Mouse (Mus musculus): ENCODE results near the gene Arf5. TPM values are rescaled to one million over a fixed set of nuclear protein-coding genes. Genes with fewer than 3 reads are reported as not detected.

Arf5 gene
- total and polyA plus RNA-seq, 2 experiments, result 165 to 215 TPM

DNA sequence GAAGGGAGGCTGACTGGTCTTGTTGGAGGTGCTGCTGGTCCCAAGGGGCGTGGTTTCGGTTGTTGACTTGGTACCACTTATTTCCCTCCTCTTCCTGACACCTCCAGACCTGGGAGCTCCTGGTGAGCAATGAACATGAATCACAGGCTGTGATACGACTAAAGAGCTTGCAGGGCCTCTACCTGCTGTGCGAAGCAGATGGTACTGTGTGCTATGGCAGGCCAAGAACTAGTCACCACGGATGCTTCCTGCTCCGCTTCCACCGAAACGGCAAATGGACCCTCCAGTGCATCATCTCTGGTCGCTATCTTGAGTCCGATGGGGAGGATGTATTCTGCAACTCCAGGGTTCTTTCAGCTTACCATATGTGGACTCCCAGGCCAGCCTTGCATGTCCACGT lies 6.5 kb downstream of the Arf5 start:
- no peak for TF ChIP-seq CTCF (IDR thresholded peaks at IDR 0.05; ENCODE audit: low read depth, low read length)
- no peak for TF ChIP-seq POLR2A (IDR thresholded peaks at IDR 0.05; ENCODE audit: extremely low read depth, insufficient read depth, low read length)
- Histone ChIP-seq H3K27me3 (ENCODE audit: control insufficient read depth, insufficient read depth, low read length) (no peaks in the 10 kb centered on the region), H3K27ac (replicated peaks; ENCODE audit: insufficient read depth, low read depth, low read length) (no peak overlapping the region), H3K4me3 (ENCODE audit: insufficient read depth, low read depth, low read length) (no peak overlapping the region), H3K4me1 (ENCODE audit: control insufficient read depth, insufficient read depth, low read length) (peaks cover 1% of the 10 kb centered on the region), H3K36me3 (ENCODE audit: control insufficient read depth, insufficient read depth, low read length) (0 out of 2 replicates have a peak, but pooled peaks cover 2% of the 10 kb centered on the region), H3K79me2 (ENCODE audit: control insufficient read depth, insufficient read depth, low read length) (no peaks in the 10 kb centered on the region), H3K9ac (ENCODE audit: low read depth, low read length) (no peak overlapping the region)
- WGBS, result 95% methylated on average over 11 of the region's 11 CpGs
- no peak for DNase-seq (ENCODE audit: extremely low read depth, low read depth, low spot score)

DNA sequence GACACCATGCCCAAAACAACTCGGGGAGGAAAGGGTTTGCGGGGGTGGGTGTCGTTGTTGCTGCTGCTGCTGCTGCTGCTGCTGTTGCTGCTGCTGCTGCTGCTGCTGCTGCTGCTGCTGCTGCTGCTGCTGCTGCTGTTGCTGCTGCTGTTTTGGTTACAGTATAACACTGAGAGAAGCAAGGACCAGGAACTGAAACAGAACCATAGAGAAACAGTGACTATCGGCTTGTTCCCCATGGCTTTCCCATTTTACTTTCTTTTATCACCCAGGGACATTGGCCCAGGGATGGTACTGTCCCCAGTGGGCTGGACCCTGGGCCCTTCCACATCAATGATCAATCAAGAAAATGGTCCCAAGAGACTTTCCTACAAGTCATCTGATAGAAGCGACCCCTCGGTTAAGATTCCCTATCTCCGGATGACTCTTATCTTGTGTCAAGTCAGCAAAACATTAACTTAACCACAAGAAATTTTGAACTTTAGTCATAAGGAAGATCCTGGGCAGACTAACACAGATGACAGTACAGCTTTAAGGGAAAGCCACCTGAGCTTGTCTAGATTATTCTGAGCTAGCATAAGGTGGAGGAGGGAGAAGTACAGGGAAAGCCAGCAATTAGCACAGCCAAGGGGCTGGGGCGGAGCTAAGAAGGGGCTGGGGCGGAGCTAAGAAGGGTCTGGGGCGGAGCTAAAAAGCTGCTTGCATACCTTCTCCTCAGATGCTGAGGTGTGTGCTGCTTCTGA lies 7.6 kb downstream of the Arf5 start:
- no peak overlapping the region for H3K4me3 ChIP-seq (ENCODE audit: insufficient read depth, low read depth, low read length)
- no peaks in the 10 kb centered on the region for H3K4me1 ChIP-seq (ENCODE audit: control insufficient read depth, insufficient read depth, low read length)
- DNase-seq (ENCODE audit: extremely low read depth, low read depth, low spot score), result no peak
- TF ChIP-seq CTCF (IDR thresholded peaks at IDR 0.05; ENCODE audit: low read depth, low read length) (no peak), POLR2A (IDR thresholded peaks at IDR 0.05; ENCODE audit: extremely low read depth, insufficient read depth, low read length) (no peak)
- 80% methylated on average over 10 of the region's 10 CpGs for WGBS
- no peak overlapping the region for H3K9ac ChIP-seq (ENCODE audit: low read depth, low read length)
- H3K27me3 ChIP-seq (ENCODE audit: control insufficient read depth, insufficient read depth, low read length), result no peaks in the 10 kb centered on the region
- no peak overlapping the region for H3K27ac ChIP-seq (replicated peaks; ENCODE audit: insufficient read depth, low read depth, low read length)
- H3K36me3 ChIP-seq (ENCODE audit: control insufficient read depth, insufficient read depth, low read length), result 0 out of 2 replicates have a peak, but pooled peaks cover 2% of the 10 kb centered on the region
- no peaks in the 10 kb centered on the region for H3K79me2 ChIP-seq (ENCODE audit: control insufficient read depth, insufficient read depth, low read length)

DNA sequence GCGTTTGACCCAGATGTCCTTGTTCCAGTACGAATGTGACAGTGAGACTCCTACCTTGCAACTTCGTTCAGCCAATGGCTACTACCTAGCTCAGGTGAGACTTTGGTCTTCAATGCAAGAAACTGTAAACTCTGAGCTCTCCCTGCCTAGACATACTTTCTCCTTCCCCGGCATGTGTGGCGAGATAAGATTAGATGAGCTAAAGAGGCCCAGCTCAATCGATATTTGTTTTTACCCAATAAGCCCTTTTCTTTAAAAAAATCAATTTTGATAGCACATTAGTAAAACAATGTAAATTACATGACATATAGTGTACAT lies 8.1 kb downstream of the Arf5 start:
- WGBS, result 68% methylated on average over 6 of the region's 6 CpGs
- Histone ChIP-seq H3K79me2 (ENCODE audit: control insufficient read depth, insufficient read depth, low read length) (no peaks in the 10 kb centered on the region), H3K36me3 (ENCODE audit: control insufficient read depth, insufficient read depth, low read length) (0 out of 2 replicates have a peak, but pooled peaks cover 2% of the 10 kb centered on the region), H3K4me3 (ENCODE audit: insufficient read depth, low read depth, low read length) (no peak overlapping the region), H3K4me1 (ENCODE audit: control insufficient read depth, insufficient read depth, low read length) (no peaks in the 10 kb centered on the region), H3K27ac (replicated peaks; ENCODE audit: insufficient read depth, low read depth, low read length) (no peak overlapping the region), H3K27me3 (ENCODE audit: control insufficient read depth, insufficient read depth, low read length) (no peaks in the 10 kb centered on the region), H3K9ac (ENCODE audit: low read depth, low read length) (no peak overlapping the region)
- TF ChIP-seq POLR2A (IDR thresholded peaks at IDR 0.05; ENCODE audit: extremely low read depth, insufficient read depth, low read length), result no peak
- no peak for TF ChIP-seq CTCF (IDR thresholded peaks at IDR 0.05; ENCODE audit: low read depth, low read length)
- no peak for DNase-seq (ENCODE audit: extremely low read depth, low read depth, low spot score)

DNA sequence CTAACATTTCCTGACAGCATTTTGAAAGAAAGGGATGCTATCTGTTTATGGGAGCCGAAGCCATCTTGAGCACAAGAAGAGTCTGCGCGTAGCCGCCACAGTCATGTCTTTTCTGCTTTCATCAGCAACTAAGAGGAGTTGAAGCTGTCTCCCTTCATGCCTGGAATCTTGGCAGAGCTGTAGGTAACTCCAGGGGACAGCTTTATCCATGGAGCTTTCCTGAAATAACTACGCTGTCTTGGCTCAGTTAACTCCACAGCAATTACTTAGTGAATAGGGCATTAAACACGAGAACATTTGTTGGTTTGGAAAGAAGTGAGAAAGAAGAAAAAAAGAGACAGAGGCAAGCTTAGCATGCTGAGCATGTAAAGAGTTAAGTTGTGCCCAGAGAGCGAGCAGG lies 24.6 kb downstream of the Arf5 start:
- 88% methylated on average over 7 of the region's 7 CpGs for WGBS
- DNase-seq (ENCODE audit: extremely low read depth, low read depth, low spot score), result no peak
- Histone ChIP-seq H3K4me3 (ENCODE audit: insufficient read depth, low read depth, low read length) (no peak overlapping the region), H3K79me2 (ENCODE audit: control insufficient read depth, insufficient read depth, low read length) (no peaks in the 10 kb centered on the region), H3K27me3 (ENCODE audit: control insufficient read depth, insufficient read depth, low read length) (peaks cover 6% of the 10 kb centered on the region; the same call in 1 of the 2 replicates), H3K4me1 (ENCODE audit: control insufficient read depth, insufficient read depth, low read length) (no peaks in the 10 kb centered on the region), H3K36me3 (ENCODE audit: control insufficient read depth, insufficient read depth, low read length) (no peaks in the 10 kb centered on the region), H3K27ac (replicated peaks; ENCODE audit: insufficient read depth, low read depth, low read length) (no peak overlapping the region), H3K9ac (ENCODE audit: low read depth, low read length) (no peak overlapping the region)
- TF ChIP-seq POLR2A (IDR thresholded peaks at IDR 0.05; ENCODE audit: extremely low read depth, insufficient read depth, low read length) (no peak), CTCF (IDR thresholded peaks at IDR 0.05; ENCODE audit: low read depth, low read length) (no peak)

DNA sequence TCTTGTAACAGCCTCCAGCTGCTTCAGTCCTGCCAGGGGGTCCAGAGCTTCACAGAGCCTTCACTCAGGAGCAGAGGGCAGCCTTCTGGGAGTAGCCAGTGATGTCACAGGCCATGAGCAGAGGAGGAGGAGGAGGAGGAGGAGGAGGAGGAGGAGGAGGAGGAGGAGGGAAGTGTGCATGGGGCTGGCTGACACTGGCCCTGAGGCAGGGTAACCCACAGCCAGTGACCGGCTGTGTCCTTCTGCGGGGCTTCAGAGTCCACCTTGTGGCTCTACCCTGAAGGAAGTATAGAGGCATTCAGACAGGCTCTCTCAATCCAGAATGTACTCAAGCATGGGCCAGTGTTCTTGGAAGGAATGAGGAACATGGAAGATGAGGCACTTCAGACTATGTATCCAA lies 25.9 kb downstream of the Arf5 start, which contains the start of gene Pax4:
Gene Pax4 (minus strand): TSS at position 101 of the 400 bp plus-strand sequence.
- no peak within 1 kb of the TSS for H3K27ac ChIP-seq (replicated peaks; ENCODE audit: insufficient read depth, low read depth, low read length)
- 82% methylated on average over 2 of the region's 2 CpGs for WGBS

DNA sequence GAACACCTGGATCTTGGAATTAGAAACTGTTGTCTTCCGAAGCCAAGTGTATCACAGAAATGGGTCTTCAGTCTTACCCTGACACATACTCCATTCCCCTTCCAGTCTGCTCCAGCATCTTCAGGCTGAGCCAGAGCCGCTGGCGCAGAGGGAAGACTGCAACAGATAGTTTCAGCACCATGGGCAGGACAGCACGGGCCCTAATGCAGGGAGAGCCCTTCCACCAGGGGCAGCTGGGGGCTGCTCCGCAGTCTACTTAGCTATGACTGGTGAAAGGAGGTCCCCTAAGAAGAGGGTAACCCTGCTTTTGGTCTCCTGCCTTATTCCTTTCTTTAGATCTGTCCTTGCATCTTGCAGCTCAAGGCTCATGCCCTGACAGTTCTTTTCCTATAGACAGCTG lies 27.1 kb downstream of the Arf5 start:
- no peaks in the 10 kb centered on the region for H3K4me1 ChIP-seq (ENCODE audit: control insufficient read depth, insufficient read depth, low read length)
- no peak overlapping the region for H3K27ac ChIP-seq (replicated peaks; ENCODE audit: insufficient read depth, low read depth, low read length)
- peaks cover 6% of the 10 kb centered on the region; the same call in 1 of the 2 replicates for H3K27me3 ChIP-seq (ENCODE audit: control insufficient read depth, insufficient read depth, low read length)
- no peak for DNase-seq (ENCODE audit: extremely low read depth, low read depth, low spot score)
- H3K79me2 ChIP-seq (ENCODE audit: control insufficient read depth, insufficient read depth, low read length), result no peaks in the 10 kb centered on the region
- no peak for TF ChIP-seq POLR2A (IDR thresholded peaks at IDR 0.05; ENCODE audit: extremely low read depth, insufficient read depth, low read length)
- TF ChIP-seq CTCF (IDR thresholded peaks at IDR 0.05; ENCODE audit: low read depth, low read length), result no peak
- H3K4me3 ChIP-seq (ENCODE audit: insufficient read depth, low read depth, low read length), result no peak overlapping the region
- no peak overlapping the region for H3K9ac ChIP-seq (ENCODE audit: low read depth, low read length)
- 20% methylated on average over 5 of the region's 5 CpGs for WGBS
- no peaks in the 10 kb centered on the region for H3K36me3 ChIP-seq (ENCODE audit: control insufficient read depth, insufficient read depth, low read length)

More for the DNA sequence above, 25.9 kb downstream of the Arf5 start, which contains the start of gene Pax4:
- peaks cover 6% of the 10 kb centered on the region; the same call in 1 of the 2 replicates for H3K27me3 ChIP-seq (ENCODE audit: control insufficient read depth, insufficient read depth, low read length)
- H3K4me3 ChIP-seq (ENCODE audit: insufficient read depth, low read depth, low read length), result no peak within 1 kb of the TSS
- H3K4me1 ChIP-seq (ENCODE audit: control insufficient read depth, insufficient read depth, low read length), result no peaks in the 10 kb centered on the region
- TF ChIP-seq CTCF (IDR thresholded peaks at IDR 0.05; ENCODE audit: low read depth, low read length), result no peak
- no peak for TF ChIP-seq POLR2A (IDR thresholded peaks at IDR 0.05; ENCODE audit: extremely low read depth, insufficient read depth, low read length)
- no peak within 1 kb of the TSS for H3K9ac ChIP-seq (ENCODE audit: low read depth, low read length)
- no peak for DNase-seq (ENCODE audit: extremely low read depth, low read depth, low spot score)
- H3K79me2 ChIP-seq (ENCODE audit: control insufficient read depth, insufficient read depth, low read length), result no peaks in the 10 kb centered on the region
- no peaks in the 10 kb centered on the region for H3K36me3 ChIP-seq (ENCODE audit: control insufficient read depth, insufficient read depth, low read length)
